Mouse (Mus musculus) heart, adult 2 months (tissue): ENCODE results near the gene Zfp950.

Source experiments
- CTCF ChIP-seq: fragments of 200-600 bp; IDR thresholded peaks from 2 replicates; pipeline ENCODE4 v1.8.1; 2022; ENCODE audit warnings: antibody characterized with exemption, mild to moderate bottlenecking, moderate library complexity
- POLR2A ChIP-seq: fragments of 200-500 bp; IDR thresholded peaks from 2 replicates; pipeline ENCODE4 v1.6.1; 2011; ENCODE audit warnings: mild to moderate bottlenecking, low read depth, low read length, control low read depth; ENCODE audit not compliant: insufficient read depth

GRCm38 (mm10) chr19:61090541-61090940 is 50.1 kb downstream of the Zfp950 start:
- TF ChIP-seq CTCF, result no peak
- no peak for TF ChIP-seq POLR2A
